Mouse (Mus musculus) midbrain, embryonic 13.5 days (tissue): ENCODE measurements at regions not wholly inside any gene's neighbourhood (a gene's known extent, or its start where the extent isn't known, plus 50 kb on each side); places are given as distances from the start of the nearest gene placed in this dataset.
"Not testable (repeated sequence)": the region's sequence is repeated elsewhere in the genome, so short reads cannot be mapped to it uniquely, and the experiment has no call there.

ENCODE experiments used
- ATAC-seq: fragments of 200-750 bp; cut with Nextera tagmentation; 2 replicates; pipeline ENCODE4 v1.8.0; 2017; ENCODE audit warnings: mild to moderate bottlenecking, moderate TSS enrichment, moderate library complexity
- H3K27ac ChIP-seq: fragments of 300-500 bp; sonication (generic); 2 replicates; pipeline ENCODE4 v1.5.1; 2015; ENCODE audit warnings: inconsistent platforms, mild to moderate bottlenecking, moderate library complexity
- H3K27me3 ChIP-seq: fragments of 300-500 bp; sonication (generic); 2 replicates; pipeline ENCODE4 v1.6.1; 2015; ENCODE audit warnings: mild to moderate bottlenecking, inconsistent platforms
- H3K36me3 ChIP-seq: fragments of 300-500 bp; sonication (generic); 2 replicates; pipeline ENCODE4 v1.6.1; 2015; ENCODE audit warnings: mild to moderate bottlenecking, inconsistent platforms
- H3K4me1 ChIP-seq: fragments of 300-500 bp; sonication (generic); replicated peaks from 2 replicates; pipeline ENCODE4 v1.6.1; 2015; ENCODE audit warnings: inconsistent platforms
- H3K4me2 ChIP-seq: fragments of 300-500 bp; sonication (generic); replicated peaks from 2 replicates; pipeline ENCODE4 v1.6.1; 2015; ENCODE audit warnings: moderate library complexity, mild to moderate bottlenecking, inconsistent platforms
- H3K4me3 ChIP-seq: fragments of 300-500 bp; sonication (generic); replicated peaks from 2 replicates; pipeline ENCODE4 v1.5.1; 2015; ENCODE audit warnings: mild to moderate bottlenecking, inconsistent platforms
- H3K9ac ChIP-seq: fragments of 300-500 bp; sonication (generic); replicated peaks from 2 replicates; pipeline ENCODE4 v1.6.1; 2015; ENCODE audit warnings: mild to moderate bottlenecking, inconsistent platforms
- H3K9me3 ChIP-seq: fragments of 300-500 bp; sonication (generic); 2 replicates; pipeline ENCODE4 v1.6.1; 2016; ENCODE audit warnings: mild to moderate bottlenecking, inconsistent platforms
- WGBS: fragments of 180-500 bp; shearing (Covaris S2); methylation state at CpG from one replicate; pipeline ENCODE4 v1.1.7; 2015; 5-methylcytosine and 5-hydroxymethylcytosine counted together

DNA sequence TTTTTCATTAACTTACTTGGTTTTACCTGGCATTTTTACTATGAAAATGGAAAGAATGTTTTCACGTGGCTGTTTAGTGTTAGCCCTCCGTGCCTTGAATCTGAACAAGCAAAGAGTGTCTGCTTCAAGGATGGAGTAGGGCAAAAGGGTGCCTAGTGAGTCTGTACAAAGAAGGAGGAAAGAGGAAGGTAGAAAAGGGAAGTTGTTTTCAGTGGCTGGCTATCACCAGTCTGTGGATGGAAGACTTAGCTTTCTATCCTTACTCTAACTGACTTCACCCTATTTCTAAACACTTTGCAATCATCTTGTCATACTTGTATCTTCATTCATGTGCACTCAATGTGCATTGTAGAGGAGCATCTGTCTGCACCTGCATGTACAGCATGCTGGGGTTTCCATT is 993.2 kb downstream of the Car8 start:
- no peaks in the 10 kb centered on the region for H3K36me3 ChIP-seq
- H3K27me3 ChIP-seq: no peaks in the 10 kb centered on the region
- no peak overlapping the region for H3K27ac ChIP-seq
- no peak for ATAC-seq
- 0 out of 2 replicates have a peak, but pooled peaks cover 2% of the 10 kb centered on the region for H3K4me1 ChIP-seq
- no peak overlapping the region for H3K4me2 ChIP-seq
- 92% methylated on average over 2 of the region's 2 CpGs for WGBS
- H3K9me3 ChIP-seq: no peaks in the 10 kb centered on the region
- H3K9ac ChIP-seq: no peak overlapping the region
- H3K4me3 ChIP-seq: no peak overlapping the region

DNA sequence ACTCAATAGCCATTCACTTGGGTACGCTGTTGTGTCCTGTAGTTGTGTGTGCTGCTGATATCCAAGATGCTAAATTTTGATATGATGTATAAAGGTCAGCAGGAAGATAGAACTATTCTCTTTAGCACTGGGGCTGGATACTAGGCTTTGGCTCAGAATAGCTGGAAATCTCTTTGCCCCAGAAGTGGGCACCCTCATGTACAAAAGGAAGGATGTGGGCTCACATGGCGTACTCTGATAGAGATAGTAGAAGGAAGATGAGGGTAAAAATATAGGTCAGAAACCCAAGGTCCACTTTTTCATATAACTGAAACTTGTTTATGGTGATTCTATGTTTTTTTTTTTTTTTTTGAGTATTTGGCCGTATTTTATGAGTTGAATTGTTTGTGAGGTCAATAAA is 1001.0 kb downstream of the Car8 start:
- 87% methylated on average over 3 of the region's 3 CpGs for WGBS
- Histone ChIP-seq H3K9ac (no peak overlapping the region), H3K36me3 (0 out of 2 replicates have a peak, but pooled peaks cover 4% of the 10 kb centered on the region), H3K27ac (no peak overlapping the region), H3K9me3 (peaks cover 37% of the 10 kb centered on the region), H3K4me2 (no peak overlapping the region), H3K27me3 (no peaks in the 10 kb centered on the region), H3K4me3 (no peak overlapping the region), H3K4me1 (no peaks in the 10 kb centered on the region)
- no peak for ATAC-seq

- not testable (repeated sequence) for H3K27me3 ChIP-seq, ATAC-seq, H3K36me3 ChIP-seq, H3K4me2 ChIP-seq, H3K4me1 ChIP-seq, H3K27ac ChIP-seq, H3K9ac ChIP-seq, H3K4me3 ChIP-seq
- peaks cover 45% of the 10 kb centered on the region for H3K9me3 ChIP-seq
- 97% methylated on average over 6 of the region's 6 CpGs for WGBS
These were observed 1004.3 kb downstream of the Car8 start for GRCm38 (mm10) chr4:7234537-7234936.

GRCm38 (mm10) chr4:7228980-7229379 is 1009.9 kb downstream of the Car8 start:
- Histone ChIP-seq H3K9ac (no peak overlapping the region), H3K36me3 (no peaks in the 10 kb centered on the region), H3K27me3 (no peaks in the 10 kb centered on the region), H3K4me2 (no peak overlapping the region), H3K9me3 (peaks cover 19% of the 10 kb centered on the region), H3K4me3 (no peak overlapping the region), H3K27ac (no peak overlapping the region), H3K4me1 (no peaks in the 10 kb centered on the region)
- no peak for ATAC-seq
- 82% methylated on average over 2 of the region's 2 CpGs for WGBS

DNA sequence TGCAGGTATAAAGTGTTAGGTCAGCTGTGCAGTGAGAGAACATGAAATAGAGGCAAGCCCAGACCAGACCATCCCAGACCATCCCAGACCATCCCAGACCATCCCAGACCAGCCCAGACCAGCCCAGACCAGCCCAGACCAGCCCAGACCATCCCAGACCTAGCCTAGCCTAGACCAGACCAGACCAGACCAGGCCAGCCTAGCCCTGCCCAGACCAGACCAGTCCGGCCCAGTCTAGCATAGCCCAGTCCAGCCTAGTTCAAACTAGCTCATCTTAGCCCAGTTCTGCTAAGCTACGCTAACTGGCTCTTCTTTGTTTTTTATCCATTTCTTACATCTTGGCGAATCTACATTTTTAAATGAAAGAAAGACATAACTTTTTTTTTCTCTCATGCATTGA is 1015.9 kb downstream of the Car8 start:
- no peak overlapping the region for H3K9ac ChIP-seq
- no peaks in the 10 kb centered on the region for H3K27me3 ChIP-seq
- H3K4me2 ChIP-seq: no peak overlapping the region
- 0 out of 2 replicates have a peak, but pooled peaks have one; percentile 55 for ATAC-seq
- H3K9me3 ChIP-seq: no peaks in the 10 kb centered on the region
- H3K27ac ChIP-seq: no peak overlapping the region
- no peaks in the 10 kb centered on the region for H3K4me1 ChIP-seq
- no peak overlapping the region for H3K4me3 ChIP-seq
- 93% methylated on average over 3 of the region's 3 CpGs for WGBS
- no peaks in the 10 kb centered on the region for H3K36me3 ChIP-seq

DNA sequence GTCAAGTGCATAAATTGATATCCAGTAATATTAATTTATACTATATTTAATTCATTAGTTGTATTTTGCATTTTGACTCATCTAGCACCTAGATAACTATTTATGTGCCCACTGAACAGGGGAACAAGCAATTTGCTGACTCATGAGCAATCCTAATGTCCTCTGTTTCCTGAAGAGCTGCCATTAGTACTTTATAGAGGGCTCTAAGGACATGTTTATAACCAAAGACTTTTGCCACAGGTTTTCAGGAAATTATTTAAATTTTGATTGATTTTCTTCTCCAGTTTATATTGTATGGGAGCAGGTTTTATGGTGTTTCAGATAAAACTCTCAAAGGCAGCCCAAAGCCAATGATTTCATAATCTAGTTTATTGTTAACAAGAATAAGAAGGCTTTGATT is 1018.4 kb downstream of the Car8 start:
- Histone ChIP-seq H3K4me1 (0 out of 2 replicates have a peak, but pooled peaks cover 4% of the 10 kb centered on the region), H3K27ac (no peak overlapping the region), H3K36me3 (no peaks in the 10 kb centered on the region), H3K27me3 (no peaks in the 10 kb centered on the region), H3K9me3 (no peaks in the 10 kb centered on the region), H3K4me2 (no peak overlapping the region), H3K9ac (no peak overlapping the region), H3K4me3 (no peak overlapping the region)
- no peak for ATAC-seq

DNA sequence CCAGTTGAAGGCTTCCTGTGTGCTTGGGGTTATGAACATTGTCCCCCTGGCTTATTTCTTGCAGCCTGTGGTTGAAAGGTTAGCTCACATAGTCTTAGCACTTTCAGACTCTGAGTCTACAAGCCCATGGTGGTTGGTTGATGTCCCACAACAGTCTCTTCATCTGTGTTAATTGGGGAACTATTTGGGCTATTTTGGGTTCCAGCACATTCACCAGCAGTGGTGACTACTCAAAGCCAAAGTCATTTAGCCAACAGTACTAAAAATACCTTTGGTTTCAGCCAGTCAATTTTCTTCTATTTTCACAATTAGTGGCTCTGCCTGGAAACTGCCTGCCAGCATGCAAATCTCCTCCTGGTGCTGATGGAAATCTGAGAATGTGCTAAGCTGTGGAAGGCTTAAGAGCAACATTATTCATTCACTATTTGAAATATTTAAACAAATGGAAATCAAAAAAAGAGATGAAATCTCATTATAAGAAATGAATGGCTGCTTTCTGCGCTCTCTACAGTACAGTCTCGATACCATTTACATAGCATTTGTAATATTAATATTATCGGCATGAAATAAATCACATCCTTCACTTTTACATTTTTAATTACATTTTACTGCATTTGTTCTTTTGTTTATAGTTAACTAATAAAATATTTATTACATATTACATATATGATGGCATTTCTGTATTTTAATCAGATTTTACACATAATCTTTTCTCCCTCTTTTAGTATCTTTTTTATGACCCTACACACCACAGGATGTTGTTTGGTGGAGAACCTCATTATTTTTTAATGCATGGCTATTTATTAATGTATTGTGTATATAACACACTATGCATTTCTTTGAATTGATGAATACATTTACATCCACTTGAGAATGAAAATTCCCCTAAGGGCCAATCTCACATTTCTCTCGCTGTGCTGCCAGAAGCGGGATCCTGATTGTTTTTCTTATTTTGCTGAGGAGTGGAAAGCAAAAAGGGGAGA is 1023.5 kb downstream of the Car8 start:
- H3K27ac ChIP-seq: peak overlapping the region; percentile 51
- no peaks in the 10 kb centered on the region for H3K36me3 ChIP-seq
- no peak overlapping the region for H3K4me2 ChIP-seq
- H3K9me3 ChIP-seq: no peaks in the 10 kb centered on the region
- H3K27me3 ChIP-seq: no peaks in the 10 kb centered on the region
- 0 out of 2 replicates have a peak, but pooled peaks cover 4% of the 10 kb centered on the region for H3K4me1 ChIP-seq
- H3K4me3 ChIP-seq: no peak overlapping the region
- H3K9ac ChIP-seq: no peak overlapping the region
- WGBS: 71% methylated on average over 5 of the region's 5 CpGs
- 0 out of 2 replicates have a peak, but pooled peaks have one; percentile 40 for ATAC-seq

DNA sequence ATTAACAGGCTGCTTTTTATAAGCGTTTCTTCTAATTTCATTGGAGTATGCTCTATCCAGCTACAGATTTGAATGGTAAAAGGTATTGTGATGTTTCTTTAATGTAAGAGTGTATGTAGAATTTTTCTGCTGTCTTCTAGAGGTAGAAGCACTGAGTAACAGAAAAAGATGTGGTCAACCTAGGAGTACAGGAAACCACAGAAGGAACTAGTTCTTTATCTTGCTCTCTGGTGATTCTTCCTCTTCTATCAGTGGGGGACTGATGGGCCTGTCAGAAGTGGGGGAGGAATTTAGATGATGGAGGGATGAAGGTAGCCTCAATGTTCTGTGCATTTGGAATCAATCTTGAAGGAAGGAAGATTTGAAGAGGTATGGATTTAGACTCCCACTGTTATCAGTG is 1031.9 kb downstream of the Car8 start:
- H3K9ac ChIP-seq: no peak overlapping the region
- WGBS: 91% methylated on average over 1 of the region's 1 CpGs
- H3K4me3 ChIP-seq: no peak overlapping the region
- no peak overlapping the region for H3K27ac ChIP-seq
- H3K36me3 ChIP-seq: no peaks in the 10 kb centered on the region
- ATAC-seq: no peak
- H3K4me2 ChIP-seq: no peak overlapping the region
- H3K27me3 ChIP-seq: no peaks in the 10 kb centered on the region
- H3K9me3 ChIP-seq: no peaks in the 10 kb centered on the region
- no peaks in the 10 kb centered on the region for H3K4me1 ChIP-seq

DNA sequence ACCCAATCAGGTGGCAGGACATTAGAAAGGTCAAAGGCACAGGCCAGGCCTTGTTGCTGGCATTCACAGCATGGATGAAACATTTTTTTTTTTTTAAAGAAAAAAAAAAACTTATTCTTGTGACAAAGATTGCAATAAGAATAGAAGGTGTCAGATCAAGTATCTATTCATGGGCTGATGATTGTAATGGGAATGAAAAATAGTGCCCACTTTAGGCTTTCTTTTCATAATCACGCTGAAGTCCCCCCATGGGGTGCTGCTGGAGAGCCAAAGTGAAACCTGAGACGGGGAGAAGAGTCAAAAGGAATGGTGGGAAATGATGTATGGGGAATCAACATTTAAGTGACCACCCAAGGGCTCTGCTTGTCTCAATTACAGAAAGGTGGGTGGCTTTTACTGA is 1037.0 kb downstream of the Car8 start:
- Histone ChIP-seq H3K4me3 (no peak overlapping the region), H3K27ac (no peak overlapping the region), H3K36me3 (no peaks in the 10 kb centered on the region), H3K9me3 (no peaks in the 10 kb centered on the region), H3K4me1 (no peaks in the 10 kb centered on the region), H3K27me3 (no peaks in the 10 kb centered on the region), H3K9ac (no peak overlapping the region), H3K4me2 (no peak overlapping the region)
- WGBS: 5% methylated on average over 2 of the region's 2 CpGs
- no peak for ATAC-seq

DNA sequence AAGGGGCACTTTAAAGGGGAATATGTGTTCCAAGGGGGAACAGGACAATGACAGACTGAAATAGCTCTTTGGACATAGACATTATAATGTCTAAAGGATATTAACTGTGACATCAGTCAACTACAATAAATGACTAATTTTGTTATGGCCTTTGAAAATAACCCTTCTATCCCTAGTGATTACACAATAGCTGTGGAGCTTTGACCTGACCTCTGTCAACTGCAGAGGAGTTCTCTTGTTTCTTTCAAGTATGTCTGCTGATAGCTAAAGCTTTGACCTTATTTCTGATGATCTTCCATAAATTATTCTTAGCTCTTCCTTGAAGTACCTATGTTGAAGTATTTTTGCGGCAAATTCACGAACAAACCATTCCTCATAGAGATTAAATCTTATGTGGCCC is 1038.9 kb downstream of the Car8 start:
- ATAC-seq: no peak
- no peak overlapping the region for H3K27ac ChIP-seq
- no peaks in the 10 kb centered on the region for H3K36me3 ChIP-seq
- H3K4me3 ChIP-seq: no peak overlapping the region
- H3K4me2 ChIP-seq: no peak overlapping the region
- H3K9me3 ChIP-seq: no peaks in the 10 kb centered on the region
- H3K9ac ChIP-seq: no peak overlapping the region
- no peaks in the 10 kb centered on the region for H3K27me3 ChIP-seq
- 92% methylated on average over 2 of the region's 2 CpGs for WGBS
- H3K4me1 ChIP-seq: no peaks in the 10 kb centered on the region

DNA sequence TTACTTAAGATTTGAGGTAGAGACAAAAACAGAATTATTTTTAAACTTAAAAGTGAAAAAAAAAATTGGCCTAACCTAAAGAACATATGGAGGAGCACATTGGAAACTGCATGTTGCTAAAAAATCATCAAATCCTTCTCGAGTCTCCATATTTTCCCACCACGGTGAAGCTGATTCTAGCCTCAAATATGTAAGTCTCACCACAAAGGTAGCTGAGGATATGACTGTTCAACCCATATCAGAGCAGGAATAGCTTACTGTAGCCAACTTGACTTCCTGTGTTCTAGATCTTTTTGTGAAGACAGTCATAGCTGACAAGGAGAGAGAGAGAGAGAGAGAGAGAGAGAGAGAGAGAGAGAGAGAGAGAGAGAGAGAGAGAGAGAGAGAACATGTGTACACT is 1039.8 kb downstream of the Car8 start:
- Histone ChIP-seq H3K36me3 (no peaks in the 10 kb centered on the region), H3K4me1 (no peaks in the 10 kb centered on the region), H3K9ac (no peak overlapping the region), H3K27ac (no peak overlapping the region), H3K9me3 (no peaks in the 10 kb centered on the region), H3K4me3 (no peak overlapping the region), H3K4me2 (no peak overlapping the region), H3K27me3 (no peaks in the 10 kb centered on the region)
- no peak for ATAC-seq
- WGBS: 95% methylated on average over 2 of the region's 2 CpGs

DNA sequence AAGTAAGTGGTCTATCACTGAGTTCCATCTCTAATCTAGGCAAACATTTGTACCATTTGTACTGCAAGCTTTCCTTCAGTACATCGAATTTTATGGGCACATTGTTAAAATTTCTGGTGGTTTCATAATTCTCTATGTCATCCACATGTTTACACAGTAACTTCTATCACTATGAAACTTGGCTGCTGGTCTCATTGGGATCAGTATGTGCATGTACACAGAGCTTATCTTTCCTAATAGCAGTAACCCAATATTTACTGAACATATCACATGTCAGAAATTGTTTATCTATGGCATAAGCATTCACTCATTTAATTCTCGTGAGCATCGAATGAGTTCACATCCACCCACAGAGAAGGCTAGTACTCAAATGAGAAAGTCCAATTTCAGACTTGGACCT is 1042.3 kb downstream of the Car8 start:
- H3K4me3 ChIP-seq: no peak overlapping the region
- H3K27ac ChIP-seq: no peak overlapping the region
- no peaks in the 10 kb centered on the region for H3K4me1 ChIP-seq
- H3K4me2 ChIP-seq: no peak overlapping the region
- no peak for ATAC-seq
- H3K36me3 ChIP-seq: no peaks in the 10 kb centered on the region
- H3K9ac ChIP-seq: no peak overlapping the region
- H3K27me3 ChIP-seq: no peaks in the 10 kb centered on the region
- H3K9me3 ChIP-seq: no peaks in the 10 kb centered on the region
- WGBS: 93% methylated on average over 3 of the region's 3 CpGs
